Mouse (Mus musculus) liver, adult 2 months (tissue): ENCODE data around the gene Tmeff1.

Source experiments
- CTCF ChIP-seq: fragments of 200-500 bp; IDR thresholded peaks from 2 replicates; pipeline ENCODE4 v1.5.1; 2011; ENCODE audit warnings: low read depth, low read length, control low read depth
- POLR2A ChIP-seq: fragments of 200-500 bp; IDR thresholded peaks from 2 replicates; pipeline ENCODE4 v1.6.1; 2011; ENCODE audit warnings: low read length, control low read depth; ENCODE audit not compliant: insufficient read depth; ENCODE audit errors: extremely low read depth

- no peak for TF ChIP-seq POLR2A
- no peak for TF ChIP-seq CTCF
Measured at GRCm38 (mm10) chr4:48540576-48541111, 44.3 kb upstream of the Tmeff1 start.
